Mouse (Mus musculus) lung, postnatal 36 days (tissue): ENCODE measurements around the gene Mgp.

Experiments
- DNase-seq: peaks from one replicate; pipeline ENCODE4 v3.0.0; 2022; ENCODE audit warnings: mixed read lengths

Mgp gene

DNA sequence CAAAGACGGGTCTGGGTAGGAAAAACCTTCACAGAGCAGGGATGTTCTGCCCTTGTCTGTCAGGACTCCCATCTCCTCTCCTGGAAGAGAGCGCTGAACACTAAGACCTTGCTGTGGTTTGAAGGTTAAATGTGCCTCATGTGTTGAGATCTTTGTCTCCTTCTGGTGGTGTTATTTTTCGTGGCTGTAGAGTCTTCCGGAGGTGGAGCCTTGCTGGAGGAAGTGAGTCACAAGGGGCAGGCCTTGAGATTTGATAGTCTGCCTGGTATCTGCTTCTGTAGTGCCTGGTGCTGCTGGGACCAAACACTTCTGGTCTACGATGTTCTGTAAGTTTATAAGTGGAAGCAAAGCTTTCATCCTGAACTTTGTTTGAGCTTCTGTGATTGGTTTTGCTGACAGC is 26.7 kb downstream of the Mgp start:
- no peak for DNase-seq

DNA sequence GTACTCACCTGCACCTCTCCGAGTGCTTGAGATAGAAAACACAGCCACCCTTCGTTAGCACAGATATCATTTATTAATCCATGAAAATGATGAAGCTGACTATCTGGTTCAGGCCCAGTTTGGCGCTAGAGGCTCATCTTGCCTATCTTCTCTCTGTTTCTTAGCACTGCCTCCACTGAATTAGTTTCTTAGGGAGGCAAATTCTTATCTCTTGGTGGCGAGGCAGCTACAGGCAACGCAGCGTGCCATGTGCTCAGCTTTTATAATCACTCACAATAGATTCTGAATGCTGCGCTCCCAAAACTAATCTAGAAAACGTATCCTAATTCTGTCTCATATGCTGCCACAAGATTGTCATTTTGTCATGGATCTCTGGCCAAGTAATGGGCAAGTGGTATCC is 27.2 kb downstream of the Mgp start:
- DNase-seq, result no peak

DNA sequence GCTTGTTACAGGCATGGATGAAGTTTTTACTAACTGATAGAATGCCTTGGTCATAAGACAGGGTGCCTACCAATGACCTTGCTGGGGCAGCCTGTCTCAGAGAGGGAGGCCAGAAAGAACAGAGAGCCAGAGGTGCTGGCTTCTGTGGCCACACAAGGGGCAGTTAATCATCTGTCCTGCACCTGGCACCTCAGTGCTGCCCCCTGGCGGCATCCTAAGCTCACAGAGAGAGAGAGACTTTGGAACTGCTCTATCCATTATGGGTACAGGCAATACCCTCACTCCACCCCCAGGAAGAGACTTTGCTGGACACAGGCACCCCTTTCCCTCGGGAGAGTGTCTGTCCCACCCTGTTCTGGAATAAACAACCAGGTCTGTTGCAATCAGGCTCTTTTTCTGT is 27.8 kb downstream of the Mgp start:
- DNase-seq, result peak; percentile 77

GRCm38 (mm10) chr6:136847267-136847666 is 28.4 kb downstream of the Mgp start:
- DNase-seq, result no peak

- no peak for DNase-seq
These were observed 29.7 kb downstream of the Mgp start for GRCm38 (mm10) chr6:136845706-136846480.

- DNase-seq, result no peak
These were observed 30.7 kb downstream of the Mgp start for GRCm38 (mm10) chr6:136844903-136845302.

DNA sequence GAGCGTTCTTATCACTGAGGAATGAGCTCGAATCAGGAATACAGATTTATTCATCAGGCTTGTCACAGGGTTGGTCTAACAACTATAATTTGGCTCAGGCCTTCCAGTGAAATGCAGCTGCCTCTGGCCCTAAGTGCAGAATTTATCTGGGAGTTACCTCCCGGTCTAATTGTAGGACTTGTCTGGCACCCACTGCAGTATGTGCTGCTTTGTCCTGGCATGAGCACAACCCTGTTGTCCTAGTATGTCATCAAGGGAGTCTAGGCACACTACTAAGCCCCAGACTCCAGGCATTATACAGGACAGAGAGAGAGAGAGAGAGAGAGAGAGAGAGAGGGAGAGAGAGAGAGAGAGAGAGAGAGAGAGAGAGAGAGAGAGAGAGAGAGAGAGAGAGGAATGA is 38.3 kb downstream of the Mgp start:
- DNase-seq, result no peak

DNA sequence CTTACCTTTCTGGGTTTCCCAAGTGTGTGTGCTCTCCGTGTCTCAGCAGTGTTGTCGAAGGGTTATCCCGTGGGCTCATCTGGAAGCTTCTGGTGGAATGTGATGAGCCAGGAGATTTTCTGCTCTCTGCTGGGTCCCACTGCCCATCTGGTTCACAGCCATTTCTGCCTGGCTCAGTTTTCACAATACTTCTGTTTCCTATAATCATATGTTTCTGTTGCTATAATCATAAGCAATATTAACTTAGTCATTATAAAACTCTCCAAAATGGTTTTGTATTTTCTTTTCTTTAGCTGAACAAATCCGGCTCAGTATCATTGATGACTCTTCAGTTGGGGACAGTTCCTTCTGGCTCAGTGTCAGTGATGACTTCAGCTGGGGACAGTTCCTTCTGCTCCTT is 40.3 kb downstream of the Mgp start, which contains the start of gene Smco3:
TSS of gene Smco3 (minus strand) at position 101 of the 400 bp plus-strand sequence.
- no peak for DNase-seq

GRCm38 (mm10) chr6:136831712-136832111 is 43.9 kb downstream of the Mgp start:
- peak; percentile 22 for DNase-seq

- no peak for DNase-seq
These were observed 46.9 kb downstream of the Mgp start for GRCm38 (mm10) chr6:136828681-136829080.

DNA sequence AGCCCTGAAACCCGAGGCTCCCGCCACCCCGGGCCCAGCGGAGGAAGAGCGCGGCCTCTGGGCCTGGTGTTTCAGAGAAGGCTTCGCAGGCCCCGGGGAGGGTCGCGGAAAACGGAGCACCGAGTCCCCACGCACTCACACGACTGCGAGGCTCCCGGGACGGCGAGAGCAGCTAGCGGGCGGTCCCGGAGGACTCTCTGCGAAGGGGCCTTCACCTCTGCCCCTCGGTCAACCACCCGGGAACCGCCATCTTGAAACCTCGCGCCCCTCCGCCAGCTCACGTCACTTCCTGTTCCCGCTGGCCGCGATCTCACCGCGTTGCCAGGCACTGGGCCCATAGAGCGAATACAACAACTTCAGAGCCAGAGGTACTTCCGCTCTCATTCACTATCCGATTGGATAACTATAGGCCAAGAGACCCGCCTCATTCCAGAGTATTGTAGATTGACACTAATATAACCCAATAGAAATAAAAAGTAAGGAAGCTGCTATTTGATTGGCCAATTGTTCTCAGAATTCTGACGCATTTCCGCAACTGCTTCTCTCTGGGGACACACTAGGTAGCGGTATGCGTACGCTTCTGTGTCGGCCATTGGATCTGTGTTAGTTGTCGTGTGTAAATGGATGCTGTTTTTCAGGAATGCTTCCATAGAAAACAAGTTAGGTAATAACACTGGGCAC is 47.6 kb downstream of the Mgp start, which contains the start of gene Wbp11:
TSS of gene Wbp11 (minus strand) at position 353 of the 681 bp plus-strand sequence.
- peak; percentile 98 for DNase-seq

- peak; percentile 31 for DNase-seq
These were observed 48.1 kb downstream of the Mgp start, which contains the start of gene BC049715 for GRCm38 (mm10) chr6:136827516-136827880. Gene BC049715 (plus strand): TSS chr6:136827626.

DNA sequence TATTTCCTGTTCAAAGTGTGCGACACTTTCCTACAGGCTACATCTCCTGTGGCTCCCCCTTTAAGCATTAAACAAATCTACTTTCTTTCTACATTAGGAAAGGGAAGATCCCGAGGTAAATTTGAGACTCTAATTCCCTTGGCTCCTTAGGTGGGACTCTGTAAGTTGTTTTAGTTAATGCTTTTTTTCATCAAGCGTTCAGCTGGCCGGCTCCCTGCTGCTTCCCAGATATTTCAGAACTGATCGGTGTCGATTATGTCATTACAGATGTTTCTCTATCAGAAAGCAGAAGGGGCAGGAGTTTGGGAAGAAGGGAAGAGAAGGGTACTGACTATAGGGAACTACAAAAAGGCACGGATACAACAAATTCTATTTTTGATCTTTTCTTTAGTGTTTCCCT is 48.5 kb downstream of the Mgp start:
- DNase-seq, result no peak

DNA sequence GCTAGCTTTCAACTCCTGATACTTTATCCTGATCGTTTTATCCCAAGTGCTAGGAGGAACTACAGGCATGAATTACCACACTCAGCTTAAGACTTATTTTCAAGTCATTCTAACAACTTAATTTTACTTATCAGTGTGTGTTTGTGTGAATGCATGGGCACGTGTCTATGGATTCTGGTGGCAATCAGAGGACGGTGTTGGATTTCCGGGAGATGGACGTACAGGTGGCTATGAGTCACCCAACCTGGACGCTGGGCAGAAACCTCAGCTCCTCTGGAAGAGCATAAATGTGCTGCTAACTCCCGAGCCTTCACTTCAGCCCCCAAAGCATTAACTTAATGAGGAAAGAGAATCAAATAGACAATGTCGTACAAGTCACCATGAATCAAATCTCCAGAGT is 50.6 kb downstream of the Mgp start:
- DNase-seq, result no peak
